Mouse (Mus musculus) adrenal gland, adult 8-10 months (tissue): Measurements from ENCODE around the gene Arpc5. TPM values are rescaled to one million over a fixed set of nuclear protein-coding genes. Genes with fewer than 3 reads are reported as not detected.
"Not testable (repeated sequence)": the region's sequence is repeated elsewhere in the genome, so short reads cannot be mapped to it uniquely, and the experiment has no call there.

ENCODE experiments used
- DNase-seq: peaks from one replicate; pipeline ENCODE4 v3.0.0; 2022
- total RNA-seq, 4 experiments: library from RNA; stranded (reverse); gene quantifications; 2 replicates each; pipeline ENCODE4 v1.2.4; 2022

The Arpc5 gene
- total RNA-seq, 4 experiments from 2014 or later = 83.9 to 107 (median 101) TPM

- DNase-seq = no peak
Observed at GRCm38 (mm10) chr1:152784620-152785019, 18.3 kb downstream of the Arpc5 start.

DNA sequence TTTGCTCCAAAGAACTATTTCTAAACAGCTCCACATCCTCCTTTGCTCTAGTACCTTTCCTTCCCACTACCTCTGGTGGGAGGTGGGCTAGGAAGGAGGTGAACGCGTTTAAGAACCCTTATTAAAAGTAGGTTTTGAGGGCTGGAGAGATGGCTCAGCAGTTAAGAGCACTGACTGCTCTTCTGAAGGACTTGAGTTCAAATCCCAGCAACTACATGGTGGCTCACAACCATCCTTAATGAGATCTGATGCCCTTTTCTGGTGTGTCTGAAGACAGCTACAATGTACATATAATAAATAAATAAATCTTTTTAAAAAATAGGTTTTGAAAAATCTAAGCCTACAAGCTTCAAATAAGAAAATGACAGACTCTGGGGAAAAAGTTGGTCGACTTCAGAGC is 19.1 kb downstream of the Arpc5 start:
- not testable (repeated sequence) for DNase-seq

DNA sequence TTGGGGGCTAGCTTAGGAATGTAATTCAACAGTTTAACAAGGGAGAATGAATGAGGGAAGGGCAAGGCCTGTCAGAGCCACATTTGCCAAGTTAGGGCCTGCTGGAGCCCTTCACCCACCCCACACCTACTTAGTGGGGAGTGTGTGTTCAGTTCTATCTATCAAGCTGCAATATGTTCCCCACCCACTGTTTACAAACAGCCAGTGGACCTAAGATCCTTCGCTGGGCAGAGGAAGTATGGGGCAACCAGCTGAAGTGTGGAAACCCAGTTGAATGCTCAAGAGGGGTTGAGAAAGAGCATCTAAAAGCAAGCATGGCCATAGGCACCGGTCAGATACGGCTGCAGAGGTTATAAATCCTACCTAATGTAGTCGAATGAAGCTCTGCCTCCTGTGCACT is 20.6 kb downstream of the Arpc5 start:
- DNase-seq = no peak

GRCm38 (mm10) chr1:152788121-152788660 is 21.8 kb downstream of the Arpc5 start:
- no peak for DNase-seq

DNA sequence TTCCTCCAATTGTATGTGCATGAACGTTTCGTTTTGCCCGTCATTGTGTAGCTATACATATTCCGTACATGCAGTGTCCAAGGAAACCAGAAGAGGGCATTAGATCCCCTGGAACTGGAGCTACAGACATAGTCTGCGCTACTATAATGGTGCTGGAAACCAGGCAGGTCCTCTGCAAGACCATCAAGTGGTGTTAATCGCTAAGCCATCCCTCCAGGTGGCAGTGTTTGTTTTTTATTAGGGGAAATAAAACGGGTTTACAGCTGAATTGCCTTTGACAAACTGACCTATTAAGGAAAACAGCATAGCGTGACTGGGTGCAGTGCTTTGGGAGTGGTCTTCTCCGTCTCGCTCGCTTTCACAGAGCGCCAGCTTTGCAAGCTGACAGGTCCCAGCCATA is 23.9 kb downstream of the Arpc5 start:
- DNase-seq = no peak

DNA sequence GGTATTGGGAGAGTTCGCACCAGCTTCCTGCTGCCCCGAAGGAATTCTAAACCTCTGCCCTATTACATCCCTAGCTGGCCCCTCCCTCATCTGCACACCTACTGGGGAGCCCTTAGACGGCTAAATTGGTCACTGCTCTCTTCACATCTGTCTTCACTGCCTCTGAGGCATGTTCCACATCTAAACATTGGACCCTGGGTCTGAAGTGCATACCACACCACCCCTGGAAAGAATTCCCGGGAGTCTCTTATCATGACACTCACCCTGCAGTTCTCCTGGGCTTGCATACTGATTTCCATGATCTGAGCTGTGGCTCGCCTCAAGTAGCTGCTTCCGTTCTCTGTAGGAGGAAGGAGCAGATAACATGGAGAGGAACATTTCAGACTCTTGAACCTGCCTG is 24.5 kb downstream of the Arpc5 start:
- no peak for DNase-seq

GRCm38 (mm10) chr1:152791269-152791668 is 24.9 kb downstream of the Arpc5 start:
- peak; percentile 55 for DNase-seq

DNA sequence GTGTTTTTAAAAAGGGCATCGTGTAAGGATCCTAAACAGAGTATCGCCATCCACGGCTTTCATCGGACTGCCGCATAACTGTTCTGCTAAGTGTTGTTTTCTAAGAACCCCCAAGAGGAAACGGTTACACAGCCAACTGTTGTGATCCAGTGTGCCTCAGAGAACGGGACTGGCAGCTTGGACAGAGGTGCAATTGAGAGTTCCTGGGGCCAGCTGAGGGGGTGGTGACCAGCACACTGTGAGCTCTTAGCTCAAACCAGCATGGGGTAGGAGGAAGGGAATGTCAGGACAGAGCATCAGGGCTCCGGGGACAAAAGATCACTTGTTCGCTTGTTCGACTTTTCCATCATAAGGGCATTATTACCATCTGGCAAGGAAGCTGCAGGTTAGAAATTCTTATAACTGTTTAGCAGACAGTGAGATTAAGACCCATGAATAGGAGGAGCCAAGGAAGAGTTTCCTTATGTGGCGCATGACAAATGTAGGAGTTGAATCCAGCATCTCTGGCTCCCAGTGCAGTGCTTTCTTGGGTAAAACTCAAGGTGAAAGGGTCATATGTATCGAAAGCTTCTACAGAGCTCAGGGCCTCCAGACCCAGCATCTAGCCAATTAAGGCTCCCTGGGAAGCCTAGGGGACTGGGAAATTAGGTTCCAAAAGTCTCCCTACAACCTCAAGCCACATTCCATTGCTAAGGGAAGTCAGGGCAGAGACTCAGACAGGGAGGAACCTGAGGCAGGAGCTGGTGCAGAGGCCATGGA is 26.6 kb downstream of the Arpc5 start:
- no peak for DNase-seq

DNA sequence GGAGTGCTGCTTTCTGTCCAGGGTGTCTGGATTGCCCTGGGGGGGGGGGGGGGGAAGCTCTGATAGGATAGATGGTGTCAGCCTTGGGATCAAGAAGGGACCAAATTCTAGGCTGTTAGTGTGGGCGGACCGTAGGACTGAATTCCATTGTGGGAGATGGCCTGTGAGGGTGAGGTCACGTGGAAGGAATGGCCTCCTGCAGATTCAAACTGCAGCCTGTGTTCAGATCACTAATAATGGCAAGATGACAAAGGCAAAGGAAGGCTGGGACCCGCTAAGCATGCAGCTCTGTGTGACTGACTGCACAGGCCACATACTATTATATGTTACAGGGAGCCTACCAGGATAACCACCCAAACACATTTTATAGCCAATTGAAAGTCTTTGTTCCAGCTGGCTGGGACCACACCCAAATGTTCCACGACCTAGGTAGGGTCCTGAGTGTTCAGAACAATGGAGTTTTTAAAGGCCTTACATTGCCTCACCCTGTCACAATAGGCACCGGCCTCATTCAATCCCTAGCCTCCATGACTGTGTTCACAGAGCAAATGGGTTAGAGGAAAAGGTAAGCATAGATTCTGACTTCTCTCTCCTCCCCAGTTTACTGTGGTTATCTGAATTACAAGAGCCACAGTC is 27.3 kb downstream of the Arpc5 start:
- DNase-seq = no peak

GRCm38 (mm10) chr1:152795688-152796255 is 29.4 kb downstream of the Arpc5 start:
- no peak for DNase-seq

GRCm38 (mm10) chr1:152796683-152797263 is 30.4 kb downstream of the Arpc5 start:
- no peak for DNase-seq

GRCm38 (mm10) chr1:152798125-152798524 is 31.8 kb downstream of the Arpc5 start:
- DNase-seq = no peak

DNA sequence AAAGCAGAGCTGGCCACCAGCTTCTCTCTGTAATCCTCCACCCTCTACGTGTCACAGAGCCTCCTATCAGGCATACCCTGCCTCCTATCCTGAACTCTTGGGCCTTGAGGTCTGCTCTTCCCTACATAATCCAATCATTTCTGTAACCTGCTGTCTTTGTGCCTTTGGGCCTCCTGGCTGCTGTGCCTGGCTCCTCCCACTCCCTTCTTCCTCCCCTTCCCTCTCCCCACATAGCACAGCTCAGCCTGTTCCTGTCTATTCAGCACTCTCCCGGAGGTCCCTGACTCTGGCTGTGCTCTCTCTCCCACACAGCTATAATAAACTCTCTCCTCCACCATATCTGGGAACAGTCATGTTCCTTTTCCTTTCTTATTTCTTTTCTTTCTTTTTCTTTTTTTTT is 33.6 kb downstream of the Arpc5 start, which contains the start of gene Ncf2:
TSS of gene Ncf2 (plus strand) at position 298 of the 400 bp plus-strand sequence.
- no peak for DNase-seq

- no peak for DNase-seq
Observed at GRCm38 (mm10) chr1:152800633-152801176, 34.4 kb downstream of the Arpc5 start.

DNA sequence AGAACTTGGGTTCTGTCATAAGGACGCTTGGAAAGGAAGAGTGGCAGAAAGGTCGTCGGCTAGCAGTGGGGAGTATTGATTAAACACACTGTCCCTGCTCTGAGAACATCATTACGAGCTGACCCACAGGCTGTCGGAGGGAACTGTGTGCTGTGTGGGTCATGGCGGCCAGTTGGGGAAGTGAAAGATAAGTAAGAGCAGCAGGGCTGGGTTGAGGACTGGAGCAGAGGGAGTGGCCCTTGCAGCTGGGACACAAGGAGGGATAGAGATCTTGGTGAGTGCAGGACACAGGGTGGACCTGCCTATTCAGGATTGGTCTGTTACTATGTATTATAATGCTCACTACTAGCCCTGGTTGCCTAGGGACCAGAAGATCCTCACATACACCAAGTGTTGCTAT is 38.6 kb downstream of the Arpc5 start:
- DNase-seq = no peak

DNA sequence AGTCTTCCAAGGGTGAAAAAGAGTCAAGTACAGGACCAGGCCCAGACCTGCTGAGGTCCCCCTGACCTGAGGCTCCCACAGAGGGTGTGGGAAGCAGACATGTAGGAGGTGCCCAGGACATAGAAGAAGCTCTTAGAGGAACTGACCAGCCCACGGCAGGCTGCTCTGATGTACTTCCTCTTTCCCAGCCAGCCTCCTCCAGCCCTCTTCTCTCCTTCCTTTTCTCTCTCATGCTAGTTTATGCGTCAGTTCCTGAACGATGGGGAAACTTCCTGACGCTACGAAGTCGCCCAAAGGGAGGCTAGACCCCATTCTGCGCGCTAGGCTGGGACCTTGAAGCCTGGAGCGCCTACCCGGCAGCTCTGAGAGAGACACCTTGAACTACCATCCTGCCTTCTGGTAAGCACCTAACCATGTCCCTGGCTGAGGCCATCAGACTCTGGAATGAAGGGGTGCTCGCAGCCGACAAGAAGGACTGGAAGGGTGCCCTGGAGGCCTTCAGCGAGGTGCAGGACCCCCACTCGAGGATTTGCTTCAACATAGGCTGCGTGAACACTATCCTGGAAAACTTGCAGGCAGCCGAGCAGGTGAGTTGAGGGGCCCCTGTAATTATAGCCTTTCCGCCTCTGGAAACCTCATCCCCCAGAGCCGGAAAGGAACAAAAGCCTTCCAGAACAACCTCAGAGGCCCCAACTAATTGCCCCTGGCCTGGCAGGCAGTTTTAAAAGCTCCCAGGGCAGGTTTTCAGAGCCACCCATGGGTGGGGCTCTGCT is 41.5 kb downstream of the Arpc5 start:
- DNase-seq = no peak

DNA sequence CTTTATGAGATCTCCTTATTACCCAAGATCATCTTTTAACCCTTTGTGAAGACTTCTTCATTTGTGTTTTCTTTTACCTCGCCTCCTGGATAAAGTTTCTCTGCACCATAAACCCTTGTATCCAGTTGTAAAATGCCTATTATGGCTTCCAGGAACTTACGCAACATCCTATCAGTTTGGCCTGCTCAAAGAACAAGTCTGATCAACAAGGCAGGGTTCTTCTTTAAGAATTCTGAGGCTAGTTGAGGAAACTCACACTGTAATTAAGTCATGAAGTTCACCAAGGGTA is 42.0 kb downstream of the Arpc5 start:
- no peak for DNase-seq

DNA sequence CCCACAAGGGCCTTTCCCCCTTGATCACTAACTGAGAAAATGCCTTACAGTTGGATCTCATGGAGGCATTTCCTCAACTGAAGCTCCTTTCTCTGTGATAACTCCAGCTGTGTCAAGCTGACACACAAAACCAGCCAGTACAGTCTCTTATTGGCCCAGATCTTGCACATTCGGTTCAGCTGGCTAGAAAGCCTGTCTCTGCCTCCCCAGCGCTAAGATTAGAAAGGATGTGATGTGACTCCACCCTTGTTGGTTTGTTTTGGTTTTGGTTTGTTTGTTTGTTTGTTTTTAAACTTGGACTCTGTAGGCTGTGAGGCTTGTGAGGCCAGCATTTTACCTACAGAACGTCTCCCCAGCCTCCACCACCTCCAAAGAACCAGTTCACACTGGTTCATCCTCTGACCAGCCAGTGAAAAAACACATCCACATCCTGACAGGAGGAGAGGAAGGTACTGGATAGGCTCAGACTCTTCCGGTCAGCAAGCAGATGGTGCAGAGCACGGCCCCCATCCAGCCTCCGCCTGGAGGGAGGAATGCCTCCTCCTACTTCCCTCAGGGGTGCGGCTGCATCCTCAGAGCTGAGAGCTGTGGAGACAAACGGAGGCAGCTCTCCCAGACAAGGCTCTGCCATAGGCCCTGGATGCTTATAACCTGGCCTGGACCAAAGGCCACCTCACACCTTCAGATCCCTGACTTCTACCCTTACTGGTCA is 43.4 kb downstream of the Arpc5 start:
- DNase-seq = no peak

DNA sequence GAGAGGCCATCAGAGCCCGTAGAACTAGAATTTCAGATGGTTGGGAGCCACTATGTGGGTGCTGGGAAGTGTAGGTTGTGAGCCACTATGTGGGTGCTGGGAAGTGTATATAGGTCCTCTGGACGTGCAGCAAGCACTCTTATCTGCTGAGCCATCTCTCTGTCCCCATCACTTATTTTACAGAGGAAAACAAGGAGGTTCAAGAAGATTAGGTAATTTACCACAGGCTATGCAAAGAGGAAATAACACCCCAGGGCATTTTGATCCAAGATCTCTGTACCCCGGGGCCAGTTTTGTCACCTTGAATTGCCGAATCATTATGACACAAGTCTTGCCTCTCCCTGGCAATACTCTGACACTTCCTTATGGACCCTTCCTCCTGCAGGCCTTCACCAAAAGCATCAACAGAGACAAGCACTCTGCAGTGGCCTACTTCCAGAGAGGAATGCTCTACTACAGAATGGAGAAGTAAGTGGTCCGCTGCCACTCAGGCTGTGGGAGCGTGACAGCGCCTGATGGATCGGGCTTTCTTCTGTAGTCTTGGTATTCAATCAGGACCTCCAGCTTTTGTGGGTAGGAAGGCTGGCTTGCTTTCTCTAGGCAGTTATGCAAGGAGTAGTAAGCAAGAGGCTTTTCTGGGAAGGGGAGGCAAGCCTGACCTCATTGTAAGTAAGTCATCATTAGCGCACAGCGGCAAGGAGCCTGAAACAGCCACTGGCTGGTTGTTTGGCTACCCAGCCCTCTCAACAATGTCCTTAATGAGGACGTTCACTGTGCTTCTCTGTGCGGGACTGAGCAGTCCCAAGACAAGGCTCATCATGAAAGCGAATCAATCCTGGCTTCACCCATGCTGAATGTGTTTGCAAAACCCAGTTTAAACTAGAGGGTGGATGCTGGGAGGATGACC is 44.4 kb downstream of the Arpc5 start:
- no peak for DNase-seq

DNA sequence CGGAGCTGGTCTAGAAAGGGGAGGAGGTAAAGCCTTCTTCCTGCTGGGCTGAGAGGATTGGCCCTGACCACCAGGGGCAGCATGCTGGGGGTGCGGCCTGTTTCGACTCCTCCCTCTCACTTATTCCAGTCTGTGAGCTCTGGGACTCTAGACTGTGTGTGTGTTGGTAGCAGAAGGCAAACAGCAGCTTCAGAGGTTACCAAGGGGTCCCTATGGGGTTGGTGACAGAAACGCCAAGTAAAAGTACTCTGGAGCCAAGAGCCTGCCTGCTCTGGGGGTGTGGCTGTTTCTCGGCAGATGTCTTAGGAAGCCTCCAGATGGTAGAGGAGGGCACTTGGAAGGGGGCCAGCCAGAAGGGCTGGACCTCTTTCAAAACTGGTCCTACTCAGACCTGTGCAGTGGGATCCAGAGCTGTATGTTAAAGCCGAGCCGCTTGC is 48.9 kb downstream of the Arpc5 start:
- no peak for DNase-seq
